Mouse (Mus musculus) brain, embryonic 14.5 days (tissue): Measurements from ENCODE around the gene E2f4.

Experiments
- CTCF ChIP-seq: fragments of 200-500 bp; IDR thresholded peaks from 2 replicates; pipeline ENCODE4 v1.5.1; 2012; ENCODE audit warnings: inconsistent platforms, mild to moderate bottlenecking, moderate library complexity, borderline replicate concordance; ENCODE audit not compliant: insufficient read depth, insufficient read length; ENCODE audit errors: extremely low read depth
- POLR2A ChIP-seq: fragments of 200-500 bp; IDR thresholded peaks from 2 replicates; pipeline ENCODE4 v1.6.1; 2012; ENCODE audit warnings: mild to moderate bottlenecking, inconsistent platforms, borderline replicate concordance; ENCODE audit not compliant: poor library complexity, insufficient read depth, insufficient read length, severe bottlenecking; ENCODE audit errors: extremely low read depth

GRCm38 (mm10) chr8:105299962-105300361, 2.5 kb downstream of the E2f4 start:
- no peak for TF ChIP-seq POLR2A
- TF ChIP-seq CTCF = no peak
